Mouse (Mus musculus) midbrain, embryonic 13.5 days (tissue): ENCODE results near the gene Tnfrsf11a. TPM values are rescaled to one million over a fixed set of nuclear protein-coding genes. Genes with fewer than 3 reads are reported as not detected.

Experiments
- ATAC-seq: fragments of 200-750 bp; cut with Nextera tagmentation; 2 replicates; pipeline ENCODE4 v1.8.0; 2017; ENCODE audit warnings: mild to moderate bottlenecking, moderate TSS enrichment, moderate library complexity
- H3K27ac ChIP-seq: fragments of 300-500 bp; sonication (generic); 2 replicates; pipeline ENCODE4 v1.5.1; 2015; ENCODE audit warnings: inconsistent platforms, mild to moderate bottlenecking, moderate library complexity
- H3K27me3 ChIP-seq: fragments of 300-500 bp; sonication (generic); 2 replicates; pipeline ENCODE4 v1.6.1; 2015; ENCODE audit warnings: mild to moderate bottlenecking, inconsistent platforms
- H3K36me3 ChIP-seq: fragments of 300-500 bp; sonication (generic); 2 replicates; pipeline ENCODE4 v1.6.1; 2015; ENCODE audit warnings: mild to moderate bottlenecking, inconsistent platforms
- H3K4me1 ChIP-seq: fragments of 300-500 bp; sonication (generic); replicated peaks from 2 replicates; pipeline ENCODE4 v1.6.1; 2015; ENCODE audit warnings: inconsistent platforms
- H3K4me2 ChIP-seq: fragments of 300-500 bp; sonication (generic); replicated peaks from 2 replicates; pipeline ENCODE4 v1.6.1; 2015; ENCODE audit warnings: moderate library complexity, mild to moderate bottlenecking, inconsistent platforms
- H3K4me3 ChIP-seq: fragments of 300-500 bp; sonication (generic); replicated peaks from 2 replicates; pipeline ENCODE4 v1.5.1; 2015; ENCODE audit warnings: mild to moderate bottlenecking, inconsistent platforms
- H3K9ac ChIP-seq: fragments of 300-500 bp; sonication (generic); replicated peaks from 2 replicates; pipeline ENCODE4 v1.6.1; 2015; ENCODE audit warnings: mild to moderate bottlenecking, inconsistent platforms
- H3K9me3 ChIP-seq: fragments of 300-500 bp; sonication (generic); 2 replicates; pipeline ENCODE4 v1.6.1; 2016; ENCODE audit warnings: mild to moderate bottlenecking, inconsistent platforms
- WGBS: fragments of 180-500 bp; shearing (Covaris S2); methylation state at CpG from one replicate; pipeline ENCODE4 v1.1.7; 2015; 5-methylcytosine and 5-hydroxymethylcytosine counted together
- polyA plus RNA-seq: library from polyadenylated mRNA; unstranded; fragments of >200 nt; fragmentation: Nextera tagmentation; extraction: Ambion mirVana; gene quantifications from 2 replicates; pipeline ENCODE4 v1.2.1, GENCODE M21; 2015

Tnfrsf11a gene
- polyA plus RNA-seq, 1 experiment from 2014 or later = 0.36 TPM

GRCm38 (mm10) chr1:105844341-105845006 is 64.0 kb downstream of the Tnfrsf11a start:
- Histone ChIP-seq H3K4me3 (peak overlapping the region; percentile 41), H3K4me2 (peak overlapping the region; percentile 66), H3K27me3 (peaks cover 6% of the 10 kb centered on the region; the same call in 1 of the 2 replicates), H3K9ac (peak overlapping the region; percentile 65), H3K27ac (0 out of 2 replicates have a peak overlapping the region, but pooled peaks have one; percentile 14), H3K36me3 (no peaks in the 10 kb centered on the region), H3K9me3 (no peaks in the 10 kb centered on the region), H3K4me1 (peaks cover 17% of the 10 kb centered on the region)
- ATAC-seq = peak; percentile 89
- WGBS = 7% methylated on average over 28 of the region's 28 CpGs

- Histone ChIP-seq H3K4me2 (no peak overlapping the region), H3K27ac (no peak overlapping the region), H3K9me3 (no peaks in the 10 kb centered on the region), H3K27me3 (peaks cover 6% of the 10 kb centered on the region; the same call in 1 of the 2 replicates), H3K9ac (no peak overlapping the region), H3K4me3 (no peak overlapping the region), H3K36me3 (no peaks in the 10 kb centered on the region), H3K4me1 (peaks cover 17% of the 10 kb centered on the region)
- WGBS = 80% methylated on average over 2 of the region's 2 CpGs
- no peak for ATAC-seq
Measured at GRCm38 (mm10) chr1:105846431-105846830, 65.9 kb downstream of the Tnfrsf11a start.

- no peak overlapping the region for H3K4me3 ChIP-seq
- H3K27me3 ChIP-seq = peaks cover 6% of the 10 kb centered on the region; the same call in 1 of the 2 replicates
- 92% methylated on average over 8 of the region's 8 CpGs for WGBS
- no peak overlapping the region for H3K4me2 ChIP-seq
- H3K9ac ChIP-seq = no peak overlapping the region
- H3K27ac ChIP-seq = no peak overlapping the region
- H3K36me3 ChIP-seq = no peaks in the 10 kb centered on the region
- no peak for ATAC-seq
- H3K9me3 ChIP-seq = no peaks in the 10 kb centered on the region
- H3K4me1 ChIP-seq = peaks cover 11% of the 10 kb centered on the region
Measured at GRCm38 (mm10) chr1:105848806-105849205, 68.3 kb downstream of the Tnfrsf11a start.

- WGBS = 81% methylated on average over 2 of the region's 2 CpGs
- Histone ChIP-seq H3K9me3 (no peaks in the 10 kb centered on the region), H3K4me1 (no peaks in the 10 kb centered on the region), H3K36me3 (no peaks in the 10 kb centered on the region), H3K27ac (no peak overlapping the region), H3K4me2 (no peak overlapping the region), H3K27me3 (no peaks in the 10 kb centered on the region), H3K9ac (no peak overlapping the region), H3K4me3 (no peak overlapping the region)
- ATAC-seq = no peak
Measured at GRCm38 (mm10) chr1:105851341-105851740, 70.8 kb downstream of the Tnfrsf11a start.

GRCm38 (mm10) chr1:105859740-105860139 is 79.2 kb downstream of the Tnfrsf11a start:
- H3K4me1 ChIP-seq = no peaks in the 10 kb centered on the region
- no peaks in the 10 kb centered on the region for H3K27me3 ChIP-seq
- 98% methylated on average over 2 of the region's 2 CpGs for WGBS
- H3K9me3 ChIP-seq = no peaks in the 10 kb centered on the region
- H3K9ac ChIP-seq = no peak overlapping the region
- no peak overlapping the region for H3K4me2 ChIP-seq
- H3K36me3 ChIP-seq = no peaks in the 10 kb centered on the region
- no peak overlapping the region for H3K4me3 ChIP-seq
- no peak for ATAC-seq
- H3K27ac ChIP-seq = no peak overlapping the region

GRCm38 (mm10) chr1:105876589-105876988 is 96.1 kb downstream of the Tnfrsf11a start:
- Histone ChIP-seq H3K36me3 (no peaks in the 10 kb centered on the region), H3K4me2 (no peak overlapping the region), H3K27ac (no peak overlapping the region), H3K9ac (no peak overlapping the region), H3K9me3 (no peaks in the 10 kb centered on the region), H3K27me3 (no peaks in the 10 kb centered on the region), H3K4me3 (no peak overlapping the region), H3K4me1 (peaks cover 9% of the 10 kb centered on the region)
- 92% methylated on average over 6 of the region's 6 CpGs for WGBS
- no peak for ATAC-seq

GRCm38 (mm10) chr1:105877808-105878207 is 97.3 kb downstream of the Tnfrsf11a start:
- ATAC-seq = no peak
- 88% methylated on average over 5 of the region's 5 CpGs for WGBS
- Histone ChIP-seq H3K36me3 (no peaks in the 10 kb centered on the region), H3K4me2 (no peak overlapping the region), H3K4me3 (no peak overlapping the region), H3K27me3 (no peaks in the 10 kb centered on the region), H3K9ac (no peak overlapping the region), H3K4me1 (peaks cover 11% of the 10 kb centered on the region), H3K27ac (no peak overlapping the region), H3K9me3 (no peaks in the 10 kb centered on the region)

GRCm38 (mm10) chr1:105878416-105878815 is 97.9 kb downstream of the Tnfrsf11a start:
- Histone ChIP-seq H3K36me3 (no peaks in the 10 kb centered on the region), H3K27ac (no peak overlapping the region), H3K4me3 (no peak overlapping the region), H3K9ac (no peak overlapping the region), H3K27me3 (no peaks in the 10 kb centered on the region), H3K4me2 (no peak overlapping the region), H3K9me3 (no peaks in the 10 kb centered on the region), H3K4me1 (peaks cover 11% of the 10 kb centered on the region)
- WGBS = 92% methylated on average over 11 of the region's 11 CpGs
- no peak for ATAC-seq

GRCm38 (mm10) chr1:105880555-105881304 is 100.2 kb downstream of the Tnfrsf11a start:
- no peak overlapping the region for H3K9ac ChIP-seq
- no peaks in the 10 kb centered on the region for H3K9me3 ChIP-seq
- H3K27me3 ChIP-seq = no peaks in the 10 kb centered on the region
- peak overlapping the region; percentile 49 for H3K4me2 ChIP-seq
- no peaks in the 10 kb centered on the region for H3K36me3 ChIP-seq
- H3K4me1 ChIP-seq = peaks cover 11% of the 10 kb centered on the region
- peak; percentile 76 for ATAC-seq
- WGBS = 12% methylated on average over 25 of the region's 25 CpGs
- no peak overlapping the region for H3K27ac ChIP-seq
- H3K4me3 ChIP-seq = peak overlapping the region; percentile 22; the same call in 1 of the 2 replicates

- no peak overlapping the region for H3K4me2 ChIP-seq
- no peak for ATAC-seq
- H3K9ac ChIP-seq = no peak overlapping the region
- H3K4me3 ChIP-seq = no peak overlapping the region
- 86% methylated on average over 7 of the region's 7 CpGs for WGBS
- H3K9me3 ChIP-seq = no peaks in the 10 kb centered on the region
- peaks cover 11% of the 10 kb centered on the region for H3K4me1 ChIP-seq
- H3K36me3 ChIP-seq = no peaks in the 10 kb centered on the region
- H3K27ac ChIP-seq = no peak overlapping the region
- H3K27me3 ChIP-seq = no peaks in the 10 kb centered on the region
Measured at GRCm38 (mm10) chr1:105881466-105881865, 100.9 kb downstream of the Tnfrsf11a start.

- no peak overlapping the region for H3K4me2 ChIP-seq
- no peaks in the 10 kb centered on the region for H3K9me3 ChIP-seq
- no peak for ATAC-seq
- H3K27me3 ChIP-seq = no peaks in the 10 kb centered on the region
- no peaks in the 10 kb centered on the region for H3K36me3 ChIP-seq
- H3K9ac ChIP-seq = no peak overlapping the region
- H3K4me3 ChIP-seq = no peak overlapping the region
- WGBS = 81% methylated on average over 2 of the region's 2 CpGs
- H3K27ac ChIP-seq = no peak overlapping the region
- H3K4me1 ChIP-seq = peaks cover 11% of the 10 kb centered on the region
Measured at GRCm38 (mm10) chr1:105883498-105883897, 103.0 kb downstream of the Tnfrsf11a start.

GRCm38 (mm10) chr1:105885101-105885500 is 104.6 kb downstream of the Tnfrsf11a start:
- H3K27ac ChIP-seq = no peak overlapping the region
- ATAC-seq = no peak
- peaks cover 11% of the 10 kb centered on the region for H3K4me1 ChIP-seq
- H3K9ac ChIP-seq = no peak overlapping the region
- no peaks in the 10 kb centered on the region for H3K27me3 ChIP-seq
- no peak overlapping the region for H3K4me2 ChIP-seq
- 92% methylated on average over 1 of the region's 1 CpGs for WGBS
- no peaks in the 10 kb centered on the region for H3K9me3 ChIP-seq
- H3K4me3 ChIP-seq = no peak overlapping the region
- no peaks in the 10 kb centered on the region for H3K36me3 ChIP-seq
